Mouse (Mus musculus): Measurements from ENCODE around the gene Gm29133.

- TF ChIP-seq CTCF (IDR thresholded peaks at IDR 0.05; ENCODE audit: low read depth, low read length) (no peak), POLR2A (IDR thresholded peaks at IDR 0.05; ENCODE audit: insufficient read depth, low read length) (no peak), EP300 (IDR thresholded peaks at IDR 0.05; ENCODE audit: insufficient read depth, low read depth, low read length) (no peak)
Measured at GRCm38 (mm10) chr3:75774253-75774652, 26.3 kb downstream of the Gm29133 start.

All from ES-Bruce4 (cell line).